Mouse (Mus musculus) erythroid progenitor cell, adult 5-6 weeks (primary cell): ENCODE data around the gene Copz2. TPM values are rescaled to one million over a fixed set of nuclear protein-coding genes. Genes with fewer than 3 reads are reported as not detected.
A peak's percentile ranks its signal among the peaks of the same experiment; 100 is the strongest.

Experiments
- ATAC-seq: replicated peaks from 2 replicates; pipeline ENCODE4 v1.8.0; 2016; ENCODE audit warnings: moderate number of reproducible peaks, mild to moderate bottlenecking, moderate TSS enrichment, inconsistent platforms; ENCODE audit not compliant: poor library complexity, low FRiP score, severe bottlenecking
- total RNA-seq, 2 experiments: library from RNA; stranded (forward) in 1 of 2; stranded (reverse) in 1 of 2; fragments of 150-400 nt in 1 of 2; fragments of 186-747, 209-891 nt in 1 of 2; gene quantifications; 2 replicates each; pipeline versions ENCODE4 v1.2.3 to v1.2.4; 2015 to 2017; ENCODE audit warnings: low replicate concordance in 2 of 2

Copz2 gene
- total RNA-seq, 2 experiments from 2014 or later: not detected

- peak; percentile 66 for ATAC-seq
Observed at GRCm38 (mm10) chr11:96860564-96860963, 10.9 kb downstream of the Copz2 start.

DNA sequence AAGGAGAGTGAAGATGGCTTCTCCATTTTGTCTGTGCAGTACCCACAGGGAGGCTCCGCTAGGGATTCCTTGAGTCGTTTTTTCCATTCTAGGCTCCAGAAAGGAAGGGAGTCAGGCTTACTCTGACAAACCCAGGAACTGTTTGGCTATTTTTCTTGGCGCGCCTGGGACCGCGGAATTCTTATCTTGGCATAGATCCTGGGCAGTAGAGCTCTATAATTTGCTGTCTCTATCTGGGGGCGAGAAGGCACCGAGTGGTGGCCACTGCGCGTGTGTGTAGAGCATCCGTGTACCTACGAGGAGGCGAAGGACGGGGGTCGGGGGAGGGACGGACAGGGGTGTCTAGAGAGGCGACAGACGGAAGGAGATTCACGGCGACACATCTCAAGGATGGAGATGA, 11.8 kb downstream of the Copz2 start:
- peak; percentile 7; the same call in 1 of the 2 replicates for ATAC-seq

- peak; percentile 91 for ATAC-seq
Observed at GRCm38 (mm10) chr11:96861878-96862289, 12.2 kb downstream of the Copz2 start.

DNA sequence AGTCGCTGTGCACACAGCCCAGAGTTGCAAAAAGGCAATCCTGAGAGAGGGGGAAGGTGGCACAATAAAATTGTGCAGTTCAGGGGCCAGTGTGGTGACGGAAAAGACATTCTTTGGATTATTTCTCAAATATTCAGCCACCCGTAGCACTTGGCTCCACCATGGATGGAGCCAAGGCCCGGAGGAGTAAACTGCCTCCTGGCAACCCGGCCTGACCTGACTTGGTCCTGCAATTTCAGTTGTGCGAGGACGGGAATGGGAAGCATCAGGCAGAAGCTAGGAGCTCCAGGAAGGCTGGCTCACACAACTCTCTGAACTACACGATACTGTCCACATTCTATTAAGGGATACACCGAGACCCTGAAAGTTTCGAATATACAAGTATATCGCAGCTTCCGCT, 12.9 kb downstream of the Copz2 start:
- ATAC-seq: no peak

GRCm38 (mm10) chr11:96863206-96863995, 13.7 kb downstream of the Copz2 start:
- no peak for ATAC-seq

DNA sequence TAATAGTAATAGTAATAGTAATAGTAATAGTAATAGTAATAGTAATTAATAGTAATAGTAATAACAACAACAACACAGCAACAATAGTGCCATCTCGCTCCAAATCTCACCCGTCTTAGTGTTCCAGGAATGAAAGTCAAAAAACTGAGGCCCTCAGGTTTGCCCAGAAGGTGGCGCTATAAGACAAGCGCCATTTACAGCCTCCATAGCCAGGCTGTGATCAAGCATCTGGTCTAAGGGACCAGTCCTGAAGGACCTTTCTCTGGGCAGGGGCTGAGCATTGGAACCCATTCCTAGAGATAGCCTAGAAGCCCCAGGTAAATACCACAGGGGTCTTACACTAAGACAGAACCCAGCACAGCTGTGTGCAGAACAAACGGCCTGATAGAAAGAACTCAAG, 17.5 kb downstream of the Copz2 start:
- peak; percentile 55; the same call in 1 of the 2 replicates for ATAC-seq

DNA sequence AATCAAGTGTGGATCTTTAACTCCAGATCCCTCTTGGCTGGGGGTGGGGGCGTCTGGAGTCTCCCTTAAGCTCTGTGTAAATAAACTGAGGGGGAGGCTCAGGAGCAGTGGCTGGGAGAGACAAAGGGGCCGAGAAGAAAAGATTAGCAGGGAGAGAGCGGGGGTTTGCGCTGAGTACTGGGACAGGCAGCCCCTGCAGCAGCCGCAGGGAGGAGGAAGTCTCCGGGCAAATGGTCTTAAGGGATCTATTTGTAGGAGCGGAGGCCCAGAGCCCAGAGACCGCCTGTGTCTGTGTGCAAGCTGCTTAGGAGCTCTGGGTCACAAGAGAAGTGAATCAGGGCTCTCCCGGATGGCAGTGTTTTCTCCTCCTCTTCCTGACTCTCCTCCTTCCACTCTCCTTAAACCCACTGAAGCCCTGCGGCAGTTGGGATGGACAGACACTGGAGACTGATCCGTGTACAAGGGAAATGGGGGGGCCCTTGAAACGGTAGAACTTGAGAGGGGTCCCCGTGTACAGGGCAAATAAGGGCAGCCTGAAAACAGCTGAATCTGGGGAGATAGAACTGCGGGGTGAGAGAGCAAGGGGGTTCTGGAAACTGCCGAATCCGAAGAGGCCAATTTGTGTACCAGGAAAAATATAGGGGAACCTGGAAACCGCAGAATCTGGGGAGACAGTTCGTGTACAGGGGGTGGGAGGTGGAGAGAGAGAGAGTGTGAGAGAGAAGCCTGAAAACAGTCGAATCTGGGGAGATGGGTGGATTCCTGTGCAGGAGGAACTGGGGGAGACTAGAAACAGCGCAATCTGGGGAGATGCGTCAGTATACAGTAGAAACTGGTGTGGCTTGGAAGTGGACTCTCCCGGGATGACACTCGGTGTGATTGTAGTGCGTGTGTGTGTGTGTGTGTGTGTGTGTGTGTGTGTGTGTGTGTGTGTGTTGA, 23.0 kb downstream of the Copz2 start:
- ATAC-seq: no peak

- ATAC-seq: no peak
Observed at GRCm38 (mm10) chr11:96873601-96874140, 24.0 kb downstream of the Copz2 start.

DNA sequence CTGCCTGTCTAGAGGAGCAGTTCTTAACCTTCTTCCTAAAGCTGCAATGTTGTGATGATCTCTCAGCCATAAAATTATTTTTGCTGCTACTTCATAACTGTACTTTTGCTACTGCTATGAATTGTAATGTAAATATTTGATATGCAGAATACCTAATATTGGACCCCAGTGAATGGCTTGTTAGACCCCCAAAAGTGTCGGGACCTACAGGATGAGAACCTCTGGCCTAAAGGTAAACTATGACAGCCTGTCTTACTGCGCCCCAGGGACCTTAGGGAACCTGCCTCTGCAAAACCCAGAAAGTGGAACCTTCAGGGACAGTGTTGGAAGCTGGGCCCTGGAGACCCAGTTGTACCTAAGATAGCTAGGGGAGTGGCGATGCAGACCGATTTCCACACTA, 25.6 kb downstream of the Copz2 start:
- no peak for ATAC-seq

DNA sequence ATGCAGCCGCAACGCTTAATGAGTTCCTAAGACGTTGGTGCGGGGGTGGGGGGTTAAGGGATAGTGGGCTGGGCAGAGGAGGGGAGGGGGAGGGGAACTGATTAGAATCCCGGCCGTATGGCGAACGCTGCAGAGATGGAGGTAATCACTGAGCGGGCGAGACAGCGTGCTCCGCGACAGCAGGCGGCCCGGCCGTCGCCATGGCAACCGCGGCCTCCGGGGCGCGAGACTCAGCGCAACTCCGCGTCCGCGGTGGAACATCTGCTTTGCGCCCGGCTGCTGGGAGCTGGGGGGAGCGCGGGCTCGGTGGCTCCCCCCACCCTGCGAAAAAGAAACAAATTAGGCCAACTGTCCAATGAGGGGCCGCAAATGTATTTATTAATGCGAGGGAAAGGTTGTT, 26.1 kb downstream of the Copz2 start:
- no peak for ATAC-seq

- ATAC-seq: no peak
Observed at GRCm38 (mm10) chr11:96876300-96877040, 26.8 kb downstream of the Copz2 start.

- no peak for ATAC-seq
Observed at GRCm38 (mm10) chr11:96877071-96877470, 27.4 kb downstream of the Copz2 start.

DNA sequence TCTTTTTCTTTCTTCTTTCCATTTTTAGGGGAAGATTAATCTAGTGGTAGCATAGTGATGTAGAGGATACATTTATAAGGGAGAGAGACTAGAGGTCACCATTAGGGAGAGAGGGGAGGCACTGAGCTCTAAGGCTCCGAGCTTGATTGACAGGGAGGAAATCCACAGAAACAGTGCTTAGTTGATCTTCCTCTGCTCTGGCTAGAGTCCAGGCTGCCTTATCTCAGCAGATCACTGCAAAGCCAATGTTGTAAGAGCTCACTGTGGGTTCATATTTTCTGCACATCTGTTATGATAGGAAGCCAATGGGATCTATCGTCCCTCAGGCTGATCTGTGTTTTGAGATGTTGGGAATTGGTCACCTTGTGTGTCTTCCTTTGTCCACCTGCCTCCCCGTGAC, 29.0 kb downstream of the Copz2 start:
- ATAC-seq: no peak

- ATAC-seq: no peak
Observed at GRCm38 (mm10) chr11:96879359-96879758, 29.7 kb downstream of the Copz2 start.

DNA sequence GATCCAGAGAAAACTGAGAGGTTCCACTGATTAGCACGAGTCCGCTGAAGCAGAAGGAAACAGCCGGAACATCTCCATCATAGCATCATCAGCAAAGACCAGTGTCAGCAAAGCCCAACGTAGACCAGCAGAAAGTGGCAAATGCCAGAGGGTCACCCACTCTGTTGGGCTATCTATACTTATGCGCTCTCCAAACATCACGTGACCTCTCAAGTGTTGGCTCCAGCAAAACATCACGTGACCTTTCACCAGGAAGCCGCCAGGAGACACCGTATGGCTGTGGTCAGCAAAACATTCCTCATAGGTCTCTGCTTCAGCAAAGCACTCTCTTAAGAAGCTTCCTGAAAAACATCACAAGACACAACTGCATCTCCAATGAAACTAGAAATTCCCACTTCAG, 30.6 kb downstream of the Copz2 start:
- no peak for ATAC-seq

GRCm38 (mm10) chr11:96885901-96886340, 36.3 kb downstream of the Copz2 start:
- ATAC-seq: no peak

- no peak for ATAC-seq
Observed at GRCm38 (mm10) chr11:96886942-96887546, 37.4 kb downstream of the Copz2 start.

DNA sequence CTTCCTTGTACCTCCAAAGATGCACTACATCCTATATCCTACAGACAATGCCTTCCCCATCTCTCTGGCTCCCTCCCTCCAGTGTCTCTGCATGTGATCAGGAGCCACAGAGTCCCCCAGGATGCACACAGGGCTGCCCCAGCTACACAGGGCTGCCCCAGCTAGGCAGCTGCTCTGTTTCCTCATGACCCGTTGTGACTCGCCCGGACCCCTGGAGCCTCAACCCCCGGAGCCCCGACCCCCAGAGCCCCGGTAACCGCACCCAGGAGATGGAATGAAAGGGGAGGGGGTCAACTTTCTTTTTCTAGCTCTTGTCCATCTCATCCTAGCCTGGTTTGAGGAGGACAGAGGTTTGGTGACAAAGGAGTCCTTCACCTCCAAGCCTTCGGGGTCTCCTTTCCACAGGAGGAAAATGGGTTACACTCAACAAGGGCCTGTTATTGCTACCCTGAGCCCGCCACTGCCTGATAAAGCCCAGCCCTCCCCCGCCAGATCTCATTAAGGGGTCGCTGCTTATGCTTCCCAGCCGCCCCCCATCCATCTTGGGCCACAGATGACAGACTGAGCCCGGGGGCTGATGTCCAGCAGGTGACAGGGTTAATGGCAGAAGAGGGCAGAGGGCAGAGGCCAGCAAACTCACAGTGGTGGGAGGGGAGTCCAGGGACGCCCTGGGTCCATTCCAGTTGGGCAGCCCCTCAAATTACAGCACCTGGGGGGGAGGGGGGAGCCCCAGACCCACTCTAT, 42.3 kb downstream of the Copz2 start:
- no peak for ATAC-seq
